Mouse (Mus musculus) forebrain, embryonic 14.5 days (tissue): ENCODE data around the gene Nmbr. TPM values are rescaled to one million over a fixed set of nuclear protein-coding genes. Genes with fewer than 3 reads are reported as not detected.

Source experiments
- ATAC-seq: fragments of 200-750 bp; cut with Nextera tagmentation; 2 replicates; pipeline ENCODE4 v1.8.0; 2017; ENCODE audit warnings: mild to moderate bottlenecking, moderate library complexity
- DNase-seq: peaks from one replicate; pipeline ENCODE4 v3.0.0-alpha.2; 2015; ENCODE audit warnings: low spot score
- H3K27ac ChIP-seq: fragments of 300-500 bp; sonication (generic); 2 replicates; pipeline ENCODE4 v1.5.1; 2014; ENCODE audit warnings: low read depth, mild to moderate bottlenecking, control low read depth, low read length, moderate library complexity
- H3K27me3 ChIP-seq: fragments of 300-500 bp; sonication (generic); replicated peaks from 2 replicates; pipeline ENCODE4 v1.6.1; 2014; ENCODE audit warnings: low read length, control low read depth, mixed read lengths; ENCODE audit not compliant: control insufficient read depth, insufficient read depth
- H3K36me3 ChIP-seq: fragments of 300-500 bp; sonication (generic); 2 replicates; pipeline ENCODE4 v1.6.1; 2014; ENCODE audit warnings: low read length, control low read depth; ENCODE audit not compliant: control insufficient read depth, insufficient read depth
- H3K4me1 ChIP-seq: fragments of 300-500 bp; sonication (generic); 2 replicates; pipeline ENCODE4 v1.6.1; 2014; ENCODE audit warnings: antibody characterized with exemption, low read length, control low read depth; ENCODE audit not compliant: control insufficient read depth, insufficient read depth
- H3K4me2 ChIP-seq: fragments of 300-500 bp; sonication (generic); 2 replicates; pipeline ENCODE4 v1.6.1; 2014; ENCODE audit warnings: mild to moderate bottlenecking, control low read depth, low read length
- H3K4me3 ChIP-seq: fragments of 300-500 bp; sonication (generic); 2 replicates; pipeline ENCODE4 v1.5.1; 2014; ENCODE audit warnings: low read depth, low read length, control low read depth
- H3K9ac ChIP-seq: fragments of 300-500 bp; sonication (generic); 2 replicates; pipeline ENCODE4 v1.6.1; 2014; ENCODE audit warnings: mild to moderate bottlenecking, low read length, control low read depth, moderate library complexity
- H3K9me3 ChIP-seq: fragments of 300-500 bp; sonication (generic); replicated peaks from 2 replicates; pipeline ENCODE4 v1.6.1; 2016; ENCODE audit warnings: low read length, control low read depth, mixed read lengths; ENCODE audit not compliant: control insufficient read depth
- WGBS: fragments of 180-500 bp; shearing (Covaris S2); extraction: QIAGEN DNeasy Blood & Tissue Kit; methylation state at CpG from one replicate; pipeline ENCODE4 v1.1.7; 2014; 5-methylcytosine and 5-hydroxymethylcytosine counted together
- polyA plus RNA-seq: library from polyadenylated mRNA; unstranded; fragments of >200 nt; fragmentation: Nextera tagmentation; extraction: Ambion mirVana; gene quantifications from 2 replicates; pipeline ENCODE4 v1.2.1, GENCODE M21; 2014

Gene Nmbr
- polyA plus RNA-seq, 1 experiment from 2014 or later = 2.0 TPM

- 72% methylated on average over 4 of the region's 4 CpGs for WGBS
- no peak for DNase-seq
- Histone ChIP-seq H3K27ac (no peak overlapping the region), H3K4me3 (no peak overlapping the region), H3K9ac (no peak overlapping the region), H3K27me3 (no peaks in the 10 kb centered on the region), H3K9me3 (no peaks in the 10 kb centered on the region), H3K36me3 (no peaks in the 10 kb centered on the region), H3K4me1 (no peaks in the 10 kb centered on the region), H3K4me2 (no peak overlapping the region)
- ATAC-seq = no peak
Measured at GRCm38 (mm10) chr10:14816970-14817369, 111.6 kb downstream of the Nmbr start.

Other genes starting within 250 kb of the Nmbr start
- 0.48 and 1.1 TPM in 2 replicates for gene Adgrg6, start 159.9 kb upstream of the Nmbr start, polyA plus RNA-seq
- gene Vta1, start within 50 bp of the Nmbr start, polyA plus RNA-seq = 214 and 236 TPM in 2 replicates
- gene Gje1, start 12.6 kb downstream of the Nmbr start, polyA plus RNA-seq = not detected in 2 replicates